Mouse (Mus musculus) hindbrain, embryonic 10.5 days (tissue): ENCODE results near the gene Gm9195. TPM values are rescaled to one million over a fixed set of nuclear protein-coding genes. Genes with fewer than 3 reads are reported as not detected.

ENCODE experiments used
- DNase-seq: peaks from one replicate; pipeline ENCODE4 v3.0.0-alpha.2; 2017; ENCODE audit warnings: low spot score
- H3K27ac ChIP-seq: fragments of 300-500 bp; sonication (generic); 2 replicates; pipeline ENCODE4 v1.5.1; 2016; ENCODE audit warnings: mild to moderate bottlenecking, moderate library complexity
- H3K27me3 ChIP-seq: fragments of 300-500 bp; sonication (generic); 2 replicates; pipeline ENCODE4 v1.6.1; 2016; ENCODE audit warnings: mild to moderate bottlenecking; ENCODE audit not compliant: poor library complexity, insufficient read depth, severe bottlenecking
- H3K36me3 ChIP-seq: fragments of 300-500 bp; sonication (generic); 2 replicates; pipeline ENCODE4 v1.6.1; 2016; ENCODE audit warnings: mild to moderate bottlenecking, moderate library complexity
- H3K4me1 ChIP-seq: fragments of 300-500 bp; sonication (generic); replicated peaks from 2 replicates; pipeline ENCODE4 v1.6.1; 2016; ENCODE audit warnings: mild to moderate bottlenecking
- H3K4me3 ChIP-seq: fragments of 300-500 bp; sonication (generic); 2 replicates; pipeline ENCODE4 v1.5.1; 2016; ENCODE audit warnings: mild to moderate bottlenecking, moderate library complexity
- H3K9me3 ChIP-seq: fragments of 300-500 bp; sonication (generic); 2 replicates; pipeline ENCODE4 v1.6.1; 2016; ENCODE audit warnings: mild to moderate bottlenecking, moderate library complexity
- WGBS: fragments of 180-500 bp; shearing (Covaris S2); methylation state at CpG from one replicate; pipeline ENCODE4 v1.1.7; 2016; 5-methylcytosine and 5-hydroxymethylcytosine counted together
- polyA plus RNA-seq: library from polyadenylated mRNA; unstranded; fragments of >200 nt; fragmentation: Nextera tagmentation; extraction: Ambion mirVana; gene quantifications from 2 replicates; pipeline ENCODE4 v1.2.1, GENCODE M21; 2016

The Gm9195 gene
- polyA plus RNA-seq, result not detected in 2 replicates

DNA sequence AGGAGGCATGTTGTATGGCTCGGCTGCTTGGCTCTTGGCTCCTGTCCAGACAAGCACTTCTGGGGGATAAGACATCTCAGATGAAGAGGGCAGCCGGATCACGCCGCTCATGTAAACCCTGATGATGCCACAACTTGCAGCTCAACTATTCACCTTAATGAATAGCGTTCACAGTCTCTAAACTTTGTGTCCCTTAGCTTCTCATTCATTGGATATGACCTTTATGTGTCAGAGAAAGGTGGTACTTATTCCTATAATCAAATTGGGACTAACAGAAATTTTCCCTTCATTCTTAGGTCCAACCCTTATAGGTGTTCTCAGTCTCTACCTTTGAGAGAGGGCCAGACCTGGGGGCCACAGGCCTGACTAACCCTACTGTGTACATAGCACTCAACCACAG is at the start of gene Gm9195:
Gm9195 (minus strand) TSS at position 101 of the 400 bp plus-strand sequence.
- no peak within 1 kb of the TSS for H3K27ac ChIP-seq
- no peak for DNase-seq
- H3K36me3 ChIP-seq, result no peaks in the 10 kb centered on the region
- no peaks in the 10 kb centered on the region for H3K27me3 ChIP-seq
- no peaks in the 10 kb centered on the region for H3K9me3 ChIP-seq
- 91% methylated on average over 5 of the region's 5 CpGs for WGBS
- H3K4me1 ChIP-seq, result no peaks in the 10 kb centered on the region
- H3K4me3 ChIP-seq, result no peak within 1 kb of the TSS

DNA sequence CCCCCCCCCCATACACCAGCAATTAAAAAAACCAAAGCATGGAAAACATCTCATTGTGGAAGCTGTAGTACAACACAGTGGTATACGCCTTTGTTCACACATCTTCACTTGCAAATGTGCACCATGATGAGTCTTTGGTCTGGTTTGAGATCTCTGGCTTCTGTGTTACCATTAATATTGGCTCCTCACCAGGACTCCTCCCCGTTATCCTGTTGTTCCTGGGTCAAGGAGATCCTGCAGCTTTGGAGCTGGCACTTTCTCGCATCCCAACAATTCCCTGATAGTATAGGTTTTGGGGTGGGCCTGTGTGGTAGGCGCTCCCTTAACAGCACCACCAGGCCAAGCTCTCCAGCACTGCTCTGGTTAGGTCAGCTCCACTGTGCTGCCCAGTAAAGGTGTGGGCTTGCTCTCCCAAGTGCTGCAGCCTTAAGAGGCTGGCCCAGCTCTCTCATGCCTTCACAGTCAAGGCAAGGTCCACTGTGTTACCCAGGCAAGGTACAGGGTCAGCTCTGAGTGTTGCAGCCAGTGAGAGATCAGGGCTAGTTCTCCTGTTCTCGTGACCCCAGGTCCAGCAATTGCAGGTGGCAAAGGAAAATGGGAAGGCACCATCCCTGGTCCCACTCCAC is 44.9 kb upstream of the Gm9195 start:
- Histone ChIP-seq H3K4me1 (peaks cover 12% of the 10 kb centered on the region), H3K4me3 (no peak overlapping the region), H3K9me3 (no peaks in the 10 kb centered on the region), H3K27me3 (peaks cover 18% of the 10 kb centered on the region), H3K27ac (no peak overlapping the region), H3K36me3 (peaks cover 33% of the 10 kb centered on the region)
- DNase-seq, result no peak
- WGBS, result 91% methylated on average over 5 of the region's 5 CpGs

DNA sequence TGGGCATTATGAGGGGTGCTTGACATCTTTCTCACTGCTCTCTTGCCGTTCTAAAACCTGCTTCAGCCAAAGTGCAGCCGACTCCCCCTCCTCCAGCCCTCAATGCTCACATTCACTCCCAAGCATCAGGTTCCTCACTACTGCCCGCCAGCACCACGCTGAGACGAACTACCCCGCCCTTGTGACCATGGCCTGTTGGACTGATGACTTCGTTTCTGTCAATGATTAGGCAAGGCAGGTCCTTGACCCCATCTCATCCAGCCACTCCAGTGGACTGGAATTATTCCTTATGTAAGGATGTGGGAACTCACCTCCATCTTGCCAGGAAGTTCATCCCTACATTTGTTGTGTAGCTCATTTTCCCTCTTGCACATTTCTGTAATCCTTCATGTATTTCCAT is 42.2 kb upstream of the Gm9195 start:
- no peak for DNase-seq
- H3K4me1 ChIP-seq, result peaks cover 12% of the 10 kb centered on the region
- peaks cover 37% of the 10 kb centered on the region for H3K27me3 ChIP-seq
- H3K36me3 ChIP-seq, result peaks cover 8% of the 10 kb centered on the region
- no peaks in the 10 kb centered on the region for H3K9me3 ChIP-seq
- H3K4me3 ChIP-seq, result no peak overlapping the region
- 82% methylated on average over 7 of the region's 7 CpGs for WGBS
- no peak overlapping the region for H3K27ac ChIP-seq

DNA sequence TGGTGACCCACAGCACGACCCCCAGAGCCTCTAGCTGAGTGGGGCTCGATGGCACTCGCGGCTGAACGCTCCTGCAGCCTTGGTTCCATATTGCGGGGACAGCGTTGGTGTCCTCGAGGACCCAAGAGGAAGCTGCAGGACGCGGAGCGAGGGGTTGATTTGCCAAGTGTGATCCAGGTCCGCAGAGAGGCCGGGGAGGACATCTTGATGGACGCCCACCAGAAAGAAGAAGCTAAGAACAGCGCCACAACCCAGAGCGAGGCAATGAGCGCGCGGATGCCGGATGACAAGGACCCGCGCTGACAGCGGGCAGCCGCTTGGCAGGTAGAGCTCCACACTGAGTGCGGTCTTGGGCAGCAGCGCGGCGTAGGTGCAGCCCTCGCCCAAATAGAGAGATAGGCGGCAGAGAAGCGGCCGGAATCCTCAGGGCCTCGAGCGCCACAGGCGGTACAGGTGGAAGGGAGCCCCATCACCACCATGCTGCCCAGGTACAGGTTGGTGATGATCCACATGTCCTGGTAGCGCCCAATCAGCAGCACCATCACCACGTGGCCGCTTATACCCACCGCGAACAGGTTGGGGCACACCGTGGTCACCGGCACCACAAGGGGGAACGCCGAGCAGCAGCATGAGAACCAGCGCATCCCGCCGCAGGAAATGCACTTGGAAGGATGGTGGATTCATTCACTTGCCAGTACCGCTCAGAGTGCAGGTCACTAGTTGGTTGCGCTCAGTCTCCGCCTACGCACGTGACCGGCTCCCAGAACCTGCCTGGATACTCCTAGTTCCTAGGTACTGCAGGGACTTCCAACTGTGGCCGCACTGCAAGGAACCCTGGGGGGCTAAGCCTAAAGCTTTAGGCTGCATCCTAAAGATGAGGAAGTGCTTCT is 40.6 kb upstream of the Gm9195 start:
- Histone ChIP-seq H3K36me3 (peaks cover 6% of the 10 kb centered on the region), H3K27me3 (peaks cover 37% of the 10 kb centered on the region), H3K4me1 (peaks cover 12% of the 10 kb centered on the region), H3K4me3 (peak overlapping the region; percentile 60), H3K27ac (no peak overlapping the region; the same call in 1 of the 2 replicates), H3K9me3 (no peaks in the 10 kb centered on the region)
- peak; percentile 45 for DNase-seq
- 2% methylated on average over 54 of the region's 54 CpGs for WGBS

DNA sequence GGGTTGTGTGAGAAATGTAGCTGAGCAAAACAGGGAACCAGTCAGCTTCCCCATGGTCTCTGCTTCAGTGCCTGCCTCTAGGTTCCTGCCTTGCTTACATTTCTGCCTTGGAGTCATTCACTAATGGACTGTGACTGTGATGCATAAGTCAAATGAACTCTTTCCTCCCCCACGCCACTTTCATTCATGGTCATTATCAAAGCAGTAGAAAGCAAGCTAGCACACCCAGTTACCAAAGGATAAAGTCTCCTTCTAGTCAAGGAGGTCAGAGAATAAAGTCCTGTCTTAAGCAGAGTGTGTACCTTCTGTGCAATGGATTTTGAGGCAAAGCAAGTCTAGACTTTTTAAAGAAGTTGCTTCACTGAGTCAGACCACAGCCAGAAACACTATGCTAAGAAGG is 35.5 kb upstream of the Gm9195 start:
- no peaks in the 10 kb centered on the region for H3K36me3 ChIP-seq
- whole genome bisulfite sequencing, result 79% methylated on average over 1 of the region's 1 CpGs
- H3K9me3 ChIP-seq, result no peaks in the 10 kb centered on the region
- no peak overlapping the region for H3K27ac ChIP-seq
- H3K27me3 ChIP-seq, result peaks cover 25% of the 10 kb centered on the region
- H3K4me1 ChIP-seq, result peaks cover 5% of the 10 kb centered on the region
- no peak for DNase-seq
- H3K4me3 ChIP-seq, result no peak overlapping the region

DNA sequence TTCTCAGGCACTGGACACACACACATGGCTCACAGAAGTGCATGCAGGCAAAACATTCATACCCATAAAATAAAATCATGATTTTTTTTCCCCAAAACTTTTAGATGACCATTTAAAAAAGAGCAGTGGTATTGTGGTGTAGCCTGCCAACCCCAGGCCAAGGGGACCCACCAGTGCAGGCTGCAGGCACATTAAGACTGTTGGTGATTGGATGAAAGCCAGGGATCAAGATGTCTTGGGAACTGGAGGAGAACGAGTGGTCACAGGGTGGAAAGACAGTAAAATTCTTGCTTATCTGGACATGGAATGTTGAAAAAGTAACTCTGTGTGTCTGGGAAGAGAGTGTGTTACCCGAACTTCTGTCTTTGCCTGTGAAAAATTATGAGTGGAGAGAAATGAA is 27.9 kb upstream of the Gm9195 start:
- WGBS, result 73% methylated on average over 2 of the region's 2 CpGs
- no peaks in the 10 kb centered on the region for H3K9me3 ChIP-seq
- no peak overlapping the region for H3K4me3 ChIP-seq
- no peak for DNase-seq
- H3K27ac ChIP-seq, result no peak overlapping the region
- H3K27me3 ChIP-seq, result no peaks in the 10 kb centered on the region
- H3K36me3 ChIP-seq, result no peaks in the 10 kb centered on the region
- no peaks in the 10 kb centered on the region for H3K4me1 ChIP-seq

DNA sequence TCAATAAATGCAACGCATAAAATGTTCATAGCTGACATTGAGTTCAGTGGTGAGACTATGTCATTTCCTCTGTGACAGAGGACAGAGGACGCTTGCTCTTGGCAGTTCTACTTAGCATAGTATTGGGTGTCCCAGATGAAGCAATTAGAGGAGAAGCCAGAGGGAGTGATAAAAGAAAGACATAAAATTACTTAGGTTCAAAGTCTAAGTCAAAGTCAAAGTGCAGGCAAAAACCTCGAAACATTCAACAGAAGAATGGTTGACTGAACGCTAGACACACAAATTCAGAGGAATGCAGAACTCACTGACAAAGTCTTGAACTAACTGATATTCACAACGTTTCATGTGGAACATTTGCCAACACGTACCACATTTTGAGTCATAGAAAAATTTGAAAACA is 27.1 kb upstream of the Gm9195 start:
- 86% methylated on average over 6 of the region's 6 CpGs for WGBS
- Histone ChIP-seq H3K4me3 (no peak overlapping the region), H3K27ac (no peak overlapping the region), H3K27me3 (no peaks in the 10 kb centered on the region), H3K4me1 (no peaks in the 10 kb centered on the region), H3K9me3 (no peaks in the 10 kb centered on the region), H3K36me3 (no peaks in the 10 kb centered on the region)
- no peak for DNase-seq

DNA sequence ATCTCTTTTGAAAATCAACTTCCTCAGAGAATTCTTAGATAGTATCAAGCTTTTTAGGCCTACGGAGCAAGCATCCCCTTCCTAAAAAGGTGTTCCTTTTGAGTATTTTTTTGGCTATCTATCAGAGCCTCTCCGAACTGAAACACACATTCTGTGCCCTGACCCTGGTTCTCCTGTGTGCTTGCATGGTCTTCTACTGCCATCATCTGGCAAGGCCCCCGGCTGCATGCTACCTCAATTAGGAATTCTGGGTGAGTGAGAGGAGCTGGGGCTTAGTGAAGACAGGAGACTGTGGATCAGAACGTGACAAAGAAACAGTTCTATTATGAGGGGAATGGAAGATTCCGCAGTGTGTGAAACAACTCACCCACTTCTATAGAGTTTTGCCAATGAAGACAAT is 24.7 kb upstream of the Gm9195 start:
- Histone ChIP-seq H3K36me3 (no peaks in the 10 kb centered on the region), H3K4me3 (no peak overlapping the region), H3K27ac (no peak overlapping the region), H3K27me3 (no peaks in the 10 kb centered on the region), H3K4me1 (no peaks in the 10 kb centered on the region), H3K9me3 (no peaks in the 10 kb centered on the region)
- WGBS, result 29% methylated on average over 5 of the region's 5 CpGs
- DNase-seq, result peak; percentile 62

DNA sequence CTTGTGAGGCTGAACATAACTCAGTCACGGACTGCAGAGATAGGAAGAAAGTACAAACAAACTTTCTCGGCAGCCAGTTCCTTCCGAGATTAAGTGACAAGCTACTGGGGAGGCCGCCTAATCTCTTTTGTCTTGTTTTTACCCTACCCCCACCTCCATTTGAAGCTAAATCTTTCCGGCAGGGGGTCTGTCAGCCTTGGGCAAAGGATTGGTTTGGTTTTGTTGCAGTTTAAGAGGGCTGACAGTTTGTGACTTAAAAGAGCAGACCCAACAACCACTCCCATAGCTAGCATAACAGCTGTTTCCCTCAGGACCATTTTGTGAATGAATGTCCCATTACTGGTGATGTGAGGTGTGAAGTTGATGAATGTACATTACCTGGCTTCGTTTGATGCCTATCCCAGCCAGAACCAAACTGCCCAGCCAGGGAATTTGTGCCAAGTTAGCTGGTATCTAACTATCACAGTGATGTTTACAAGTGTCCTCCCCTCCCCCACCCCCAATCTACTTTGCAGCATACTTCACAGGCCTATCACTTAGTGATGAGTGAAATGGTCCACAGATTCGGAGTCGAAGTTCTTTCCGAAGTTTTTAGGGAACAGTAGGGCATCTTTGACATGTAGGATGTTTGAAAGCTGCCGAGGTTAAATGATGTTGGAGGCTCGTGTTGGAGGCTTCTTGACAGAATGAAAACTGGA is 15.2 kb upstream of the Gm9195 start:
- peaks cover 13% of the 10 kb centered on the region for H3K4me1 ChIP-seq
- H3K27ac ChIP-seq, result peak overlapping the region; percentile 50
- H3K27me3 ChIP-seq, result no peaks in the 10 kb centered on the region
- no peaks in the 10 kb centered on the region for H3K9me3 ChIP-seq
- 15% methylated on average over 11 of the region's 11 CpGs for WGBS
- peak overlapping the region; percentile 49 for H3K4me3 ChIP-seq
- DNase-seq, result no peak
- H3K36me3 ChIP-seq, result no peaks in the 10 kb centered on the region

DNA sequence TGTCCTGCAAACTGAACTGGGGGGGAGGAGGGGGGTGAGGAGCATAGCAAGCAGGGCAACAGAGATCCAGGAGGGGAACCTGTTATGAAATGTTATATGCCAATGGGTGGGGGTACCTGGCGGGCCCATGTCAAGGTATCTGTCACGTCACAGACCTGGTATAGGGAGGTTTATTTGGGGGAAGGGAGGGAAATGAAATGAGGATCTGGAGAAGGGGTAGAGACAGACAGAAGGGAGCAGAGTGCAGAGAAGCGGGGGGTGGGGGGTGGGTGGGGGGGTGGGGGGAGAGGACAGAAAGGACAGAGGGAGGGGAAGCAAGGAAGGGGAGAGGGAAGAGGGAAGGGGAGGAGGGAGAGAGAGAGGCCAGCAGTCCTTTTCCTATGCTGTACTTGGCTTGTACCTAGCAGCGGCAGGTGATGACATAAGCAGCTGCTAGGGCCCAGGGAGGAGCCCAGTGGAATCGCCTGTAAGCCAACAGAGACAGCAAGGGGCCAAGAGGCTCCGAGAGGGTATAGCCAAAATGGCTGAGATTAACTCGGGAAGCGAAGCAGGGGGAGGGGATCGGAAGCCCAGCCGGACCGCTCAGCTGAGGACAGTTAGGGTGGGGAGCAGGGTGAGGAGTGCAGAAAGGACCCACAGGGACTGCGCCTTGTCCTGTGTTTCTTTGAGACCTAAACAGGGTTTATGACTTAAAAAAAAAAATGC is 14.5 kb upstream of the Gm9195 start:
- H3K27ac ChIP-seq, result peak overlapping the region; percentile 50

DNA sequence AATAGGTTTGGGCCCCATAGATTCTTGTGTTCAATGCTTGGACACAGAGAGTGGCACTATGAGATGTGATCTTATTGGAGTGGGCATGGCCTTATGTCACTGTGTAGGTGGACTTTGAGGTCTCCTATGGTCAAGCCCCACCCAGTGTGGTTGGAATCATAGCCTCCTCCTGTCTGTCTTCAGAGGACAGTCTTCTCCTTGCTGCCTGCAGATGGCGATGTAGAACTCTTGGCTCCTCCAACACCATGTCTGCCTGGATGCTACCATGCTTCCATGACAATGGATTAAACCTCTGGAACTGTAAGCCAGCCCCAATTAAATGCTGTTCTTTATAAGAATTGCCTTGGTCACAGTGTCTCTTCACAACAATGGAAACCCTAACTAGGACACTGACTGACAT is 13.3 kb upstream of the Gm9195 start:
- no peak for DNase-seq
- peaks cover 13% of the 10 kb centered on the region for H3K4me1 ChIP-seq
- no peaks in the 10 kb centered on the region for H3K36me3 ChIP-seq
- no peak overlapping the region for H3K4me3 ChIP-seq
- 88% methylated on average over 1 of the region's 1 CpGs for WGBS
- no peak overlapping the region for H3K27ac ChIP-seq
- no peaks in the 10 kb centered on the region for H3K9me3 ChIP-seq
- no peaks in the 10 kb centered on the region for H3K27me3 ChIP-seq

More for the DNA sequence above, 14.5 kb upstream of the Gm9195 start:
- Histone ChIP-seq H3K9me3 (no peaks in the 10 kb centered on the region), H3K36me3 (no peaks in the 10 kb centered on the region), H3K4me1 (peaks cover 13% of the 10 kb centered on the region), H3K4me3 (peak overlapping the region; percentile 49), H3K27me3 (no peaks in the 10 kb centered on the region)
- DNase-seq, result peak; percentile 33
- WGBS, result 11% methylated on average over 12 of the region's 12 CpGs

DNA sequence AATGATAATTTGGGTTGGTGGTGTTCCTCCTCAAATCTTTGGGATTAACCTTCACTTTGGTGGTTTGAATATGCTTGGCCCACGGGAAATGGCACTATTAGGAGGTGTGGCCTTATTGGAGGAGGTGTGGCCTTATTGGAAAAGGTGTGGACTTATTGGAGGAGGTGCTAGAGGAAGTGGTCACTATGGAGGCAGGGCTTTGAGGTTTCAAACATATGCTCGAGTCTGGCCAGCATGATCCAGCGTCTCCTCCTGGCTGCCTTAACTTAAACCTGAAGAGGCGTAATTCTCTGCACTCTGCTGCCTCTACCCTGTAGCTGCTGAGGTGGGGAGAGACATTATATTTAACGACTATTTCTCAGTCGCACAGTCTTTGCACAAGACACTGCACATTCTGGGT is 11.6 kb upstream of the Gm9195 start:
- Histone ChIP-seq H3K27me3 (no peaks in the 10 kb centered on the region), H3K27ac (no peak overlapping the region), H3K4me1 (peaks cover 13% of the 10 kb centered on the region), H3K36me3 (no peaks in the 10 kb centered on the region), H3K9me3 (no peaks in the 10 kb centered on the region), H3K4me3 (no peak overlapping the region)
- DNase-seq, result no peak
- WGBS, result 45% methylated on average over 6 of the region's 6 CpGs
